Mouse (Mus musculus): ENCODE data around the gene Phactr2. TPM values are rescaled to one million over a fixed set of nuclear protein-coding genes. Genes with fewer than 3 reads are reported as not detected.

Gene Phactr2
- polyA plus RNA-seq, 1 experiment from 2014 or later: 6.4 TPM

DNA sequence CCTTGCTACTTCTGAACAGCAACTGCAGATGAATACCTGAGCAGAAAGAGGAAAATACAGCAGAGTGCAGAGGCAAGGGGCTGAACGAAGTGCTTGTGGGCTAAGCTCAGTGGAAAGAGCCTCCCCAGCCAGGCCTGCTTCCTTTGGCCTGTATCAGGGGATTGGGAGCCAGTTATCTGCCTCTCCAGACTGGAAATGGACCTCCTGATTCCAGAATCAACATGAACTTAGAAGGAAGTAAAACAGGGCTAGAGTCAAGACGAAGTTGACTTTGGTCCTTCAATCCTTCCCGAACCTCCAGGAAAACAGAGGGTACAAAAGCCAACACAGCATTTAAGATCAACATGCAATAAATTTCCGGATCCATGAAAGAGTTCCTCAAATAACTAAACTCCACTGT is 236.0 kb downstream of the Phactr2 start:
- H3K27me3 ChIP-seq: no peaks in the 10 kb centered on the region

GRCm38 (mm10) chr10:13236866-13237265 is 237.3 kb downstream of the Phactr2 start:
- 86% methylated on average over 5 of the region's 5 CpGs for WGBS
- no peak overlapping the region for H3K4me2 ChIP-seq (replicated peaks)
- ATAC-seq: no peak

More for the DNA sequence above, 236.0 kb downstream of the Phactr2 start:
- Histone ChIP-seq H3K27ac (no peak overlapping the region), H3K4me1 (replicated peaks) (peaks cover 7% of the 10 kb centered on the region), H3K4me3 (replicated peaks) (no peak overlapping the region), H3K9ac (replicated peaks) (no peak overlapping the region), H3K36me3 (peaks cover 7% of the 10 kb centered on the region; the same call in 1 of the 2 replicates), H3K9me3 (no peaks in the 10 kb centered on the region), H3K4me2 (replicated peaks) (no peak overlapping the region)
- no peak for ATAC-seq
- 92% methylated on average over 4 of the region's 4 CpGs for WGBS

DNA sequence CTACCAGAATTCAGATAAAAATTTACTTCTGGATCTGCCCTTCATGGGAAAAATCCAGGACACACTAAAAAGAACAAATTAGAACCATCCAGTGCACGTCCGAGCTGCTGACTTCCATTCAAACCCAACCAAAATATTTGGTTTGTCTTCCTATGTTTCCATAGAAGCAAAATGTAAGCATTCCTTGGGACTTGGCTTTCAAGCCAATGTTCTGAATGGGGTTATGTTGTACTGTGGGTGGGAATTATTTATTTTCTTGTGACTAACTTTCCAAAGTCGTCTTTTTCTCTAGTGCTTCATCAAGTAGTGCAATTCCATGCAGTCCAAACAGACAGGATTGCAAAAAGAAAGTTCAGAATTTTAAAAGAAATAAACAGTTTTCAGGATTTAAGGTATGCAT is 239.7 kb downstream of the Phactr2 start:
- Histone ChIP-seq H3K9me3 (no peaks in the 10 kb centered on the region), H3K4me3 (replicated peaks) (no peak overlapping the region), H3K4me2 (replicated peaks) (no peak overlapping the region), H3K9ac (replicated peaks) (no peak overlapping the region), H3K36me3 (peaks cover 7% of the 10 kb centered on the region; the same call in 1 of the 2 replicates), H3K4me1 (replicated peaks) (peaks cover 15% of the 10 kb centered on the region), H3K27me3 (no peaks in the 10 kb centered on the region), H3K27ac (no peak overlapping the region)
- no peak for ATAC-seq
- WGBS: 73% methylated on average over 3 of the region's 3 CpGs

More at GRCm38 (mm10) chr10:13236866-13237265, 237.3 kb downstream of the Phactr2 start:
- Histone ChIP-seq H3K4me3 (replicated peaks) (no peak overlapping the region), H3K36me3 (peaks cover 7% of the 10 kb centered on the region; the same call in 1 of the 2 replicates), H3K9ac (replicated peaks) (no peak overlapping the region), H3K9me3 (no peaks in the 10 kb centered on the region), H3K27me3 (no peaks in the 10 kb centered on the region), H3K27ac (no peak overlapping the region), H3K4me1 (replicated peaks) (peaks cover 15% of the 10 kb centered on the region)

GRCm38 (mm10) chr10:13233941-13234340 is 240.3 kb downstream of the Phactr2 start:
- Histone ChIP-seq H3K4me2 (replicated peaks) (no peak overlapping the region), H3K9ac (replicated peaks) (no peak overlapping the region), H3K9me3 (no peaks in the 10 kb centered on the region), H3K4me1 (replicated peaks) (peaks cover 15% of the 10 kb centered on the region), H3K4me3 (replicated peaks) (no peak overlapping the region), H3K27me3 (no peaks in the 10 kb centered on the region), H3K36me3 (peaks cover 7% of the 10 kb centered on the region; the same call in 1 of the 2 replicates), H3K27ac (no peak overlapping the region)
- no peak for ATAC-seq
- WGBS: 75% methylated on average over 10 of the region's 10 CpGs

GRCm38 (mm10) chr10:13233143-13233622 is 241.0 kb downstream of the Phactr2 start:
- peak overlapping the region; percentile 10; the same call in 1 of the 2 replicates for H3K27ac ChIP-seq
- peaks cover 5% of the 10 kb centered on the region; the same call in 1 of the 2 replicates for H3K36me3 ChIP-seq
- H3K9me3 ChIP-seq: no peaks in the 10 kb centered on the region
- ATAC-seq: no peak
- peaks cover 15% of the 10 kb centered on the region for H3K4me1 ChIP-seq (replicated peaks)
- no peak overlapping the region for H3K4me2 ChIP-seq (replicated peaks)
- 0 out of 2 replicates have a peak overlapping the region, but pooled peaks have one; percentile 20 for H3K9ac ChIP-seq (replicated peaks)
- H3K4me3 ChIP-seq (replicated peaks): no peak overlapping the region
- WGBS: 35% methylated on average over 2 of the region's 2 CpGs
- H3K27me3 ChIP-seq: no peaks in the 10 kb centered on the region

GRCm38 (mm10) chr10:13232443-13233142 is 241.6 kb downstream of the Phactr2 start:
- no peaks in the 10 kb centered on the region for H3K9me3 ChIP-seq
- H3K4me3 ChIP-seq (replicated peaks): no peak overlapping the region
- WGBS: 41% methylated on average over 9 of the region's 9 CpGs
- H3K36me3 ChIP-seq: no peaks in the 10 kb centered on the region
- peak overlapping the region; percentile 10; the same call in 1 of the 2 replicates for H3K27ac ChIP-seq
- no peak for ATAC-seq
- H3K9ac ChIP-seq (replicated peaks): 0 out of 2 replicates have a peak overlapping the region, but pooled peaks have one; percentile 20
- peaks cover 15% of the 10 kb centered on the region for H3K4me1 ChIP-seq (replicated peaks)
- H3K4me2 ChIP-seq (replicated peaks): no peak overlapping the region
- no peaks in the 10 kb centered on the region for H3K27me3 ChIP-seq

GRCm38 (mm10) chr10:13230716-13231115 is 243.5 kb downstream of the Phactr2 start:
- Histone ChIP-seq H3K27me3 (no peaks in the 10 kb centered on the region), H3K27ac (no peak overlapping the region), H3K4me1 (replicated peaks) (peaks cover 15% of the 10 kb centered on the region), H3K4me2 (replicated peaks) (no peak overlapping the region), H3K4me3 (replicated peaks) (no peak overlapping the region), H3K36me3 (no peaks in the 10 kb centered on the region), H3K9ac (replicated peaks) (no peak overlapping the region), H3K9me3 (no peaks in the 10 kb centered on the region)
- no peak for ATAC-seq
- WGBS: 91% methylated on average over 7 of the region's 7 CpGs

- no peaks in the 10 kb centered on the region for H3K4me1 ChIP-seq (replicated peaks)
- H3K27me3 ChIP-seq: no peaks in the 10 kb centered on the region
- no peaks in the 10 kb centered on the region for H3K9me3 ChIP-seq
- no peak overlapping the region for H3K9ac ChIP-seq (replicated peaks)
- H3K4me2 ChIP-seq (replicated peaks): no peak overlapping the region
- H3K4me3 ChIP-seq (replicated peaks): no peak overlapping the region
- no peak for ATAC-seq
- 86% methylated on average over 7 of the region's 7 CpGs for WGBS
- 0 out of 2 replicates have a peak, but pooled peaks cover 3% of the 10 kb centered on the region for H3K36me3 ChIP-seq
- no peak overlapping the region for H3K27ac ChIP-seq
Measured at GRCm38 (mm10) chr10:13225377-13226063, 248.7 kb downstream of the Phactr2 start.

DNA sequence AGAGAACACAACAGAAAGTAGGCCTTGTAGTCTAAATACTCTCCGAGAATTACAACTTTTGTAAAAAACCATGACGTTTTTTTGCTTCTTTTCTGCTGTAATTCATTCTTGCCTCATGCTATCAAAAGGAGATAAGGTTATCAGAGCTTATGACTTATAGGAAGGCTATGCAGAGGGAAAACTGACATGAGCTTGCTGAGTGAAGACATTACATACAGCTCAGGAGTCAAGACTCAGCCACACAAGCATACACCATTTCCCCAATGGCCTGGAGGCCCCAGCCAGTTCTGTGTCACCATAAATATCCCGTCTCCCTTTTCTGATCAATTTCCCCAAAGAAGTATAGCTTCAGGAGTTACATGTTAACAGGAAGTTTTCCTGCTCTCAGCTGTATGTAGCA is 252.1 kb downstream of the Phactr2 start:
- Histone ChIP-seq H3K4me1 (replicated peaks) (no peaks in the 10 kb centered on the region), H3K36me3 (0 out of 2 replicates have a peak, but pooled peaks cover 3% of the 10 kb centered on the region), H3K27ac (no peak overlapping the region), H3K27me3 (no peaks in the 10 kb centered on the region), H3K9me3 (no peaks in the 10 kb centered on the region), H3K4me2 (replicated peaks) (no peak overlapping the region), H3K4me3 (replicated peaks) (no peak overlapping the region), H3K9ac (replicated peaks) (no peak overlapping the region)
- 88% methylated on average over 3 of the region's 3 CpGs for WGBS
- no peak for ATAC-seq

DNA sequence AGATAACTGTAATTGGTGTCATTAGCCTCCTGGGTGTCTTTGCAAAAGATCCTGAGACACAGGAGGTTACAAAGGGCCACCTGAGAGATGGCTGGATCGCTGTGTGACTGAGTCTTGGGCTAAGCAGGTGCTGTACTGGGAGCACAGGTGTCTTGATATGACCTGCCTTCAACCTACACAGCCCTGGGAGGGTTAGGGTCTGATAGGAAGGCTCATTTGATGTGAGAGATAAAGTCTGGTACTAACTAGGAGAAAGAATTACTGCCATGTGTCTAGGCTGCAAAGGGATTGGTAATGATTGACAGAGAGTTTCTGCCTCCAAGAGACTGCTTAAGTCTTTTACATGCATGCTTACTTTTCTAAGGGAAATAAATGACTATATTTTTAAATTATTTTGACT is 254.2 kb downstream of the Phactr2 start:
- 66% methylated on average over 1 of the region's 1 CpGs for WGBS
- no peak overlapping the region for H3K9ac ChIP-seq (replicated peaks)
- H3K4me1 ChIP-seq (replicated peaks): no peaks in the 10 kb centered on the region
- no peaks in the 10 kb centered on the region for H3K9me3 ChIP-seq
- no peak for ATAC-seq
- H3K36me3 ChIP-seq: 0 out of 2 replicates have a peak, but pooled peaks cover 3% of the 10 kb centered on the region
- no peak overlapping the region for H3K4me3 ChIP-seq (replicated peaks)
- H3K27ac ChIP-seq: no peak overlapping the region
- H3K27me3 ChIP-seq: no peaks in the 10 kb centered on the region
- no peak overlapping the region for H3K4me2 ChIP-seq (replicated peaks)

- H3K9ac ChIP-seq (replicated peaks): no peak overlapping the region
- no peaks in the 10 kb centered on the region for H3K27me3 ChIP-seq
- no peaks in the 10 kb centered on the region for H3K4me1 ChIP-seq (replicated peaks)
- H3K9me3 ChIP-seq: no peaks in the 10 kb centered on the region
- no peak for ATAC-seq
- H3K4me3 ChIP-seq (replicated peaks): no peak overlapping the region
- WGBS: 88% methylated on average over 12 of the region's 12 CpGs
- H3K36me3 ChIP-seq: no peaks in the 10 kb centered on the region
- H3K4me2 ChIP-seq (replicated peaks): no peak overlapping the region
- no peak overlapping the region for H3K27ac ChIP-seq
Measured at GRCm38 (mm10) chr10:13213956-13214355, 260.3 kb downstream of the Phactr2 start.

GRCm38 (mm10) chr10:13212829-13213228 is 261.4 kb downstream of the Phactr2 start:
- no peaks in the 10 kb centered on the region for H3K36me3 ChIP-seq
- H3K27ac ChIP-seq: no peak overlapping the region
- no peak overlapping the region for H3K4me3 ChIP-seq (replicated peaks)
- no peak overlapping the region for H3K4me2 ChIP-seq (replicated peaks)
- WGBS: 81% methylated on average over 6 of the region's 6 CpGs
- H3K4me1 ChIP-seq (replicated peaks): no peaks in the 10 kb centered on the region
- no peaks in the 10 kb centered on the region for H3K9me3 ChIP-seq
- no peak overlapping the region for H3K9ac ChIP-seq (replicated peaks)
- H3K27me3 ChIP-seq: no peaks in the 10 kb centered on the region
- no peak for ATAC-seq
